Mouse (Mus musculus): ENCODE results near the gene Lrp6. TPM values are rescaled to one million over a fixed set of nuclear protein-coding genes. Genes with fewer than 3 reads are reported as not detected.

Lrp6 gene
- polyA plus RNA-seq, 1 experiment from 2014 or later = 25.0 TPM

GRCm38 (mm10) chr6:134529340-134529739 lies 37.4 kb downstream of the Lrp6 start:
- Histone ChIP-seq H3K9me3 (ENCODE audit: control insufficient read depth, low read length) (no peaks in the 10 kb centered on the region), H3K4me2 (no peak overlapping the region), H3K4me1 (ENCODE audit: control insufficient read depth, insufficient read depth, low read length) (0 out of 2 replicates have a peak, but pooled peaks cover 2% of the 10 kb centered on the region), H3K27me3 (ENCODE audit: control insufficient read depth, insufficient read depth, low read length) (no peaks in the 10 kb centered on the region), H3K36me3 (ENCODE audit: control insufficient read depth, insufficient read depth, low read length) (no peaks in the 10 kb centered on the region), H3K27ac (ENCODE audit: low read depth, low read length) (no peak overlapping the region), H3K4me3 (ENCODE audit: low read depth, low read length) (no peak overlapping the region), H3K9ac (ENCODE audit: low read length) (no peak overlapping the region)
- WGBS = 94% methylated on average over 4 of the region's 4 CpGs
- DNase-seq (ENCODE audit: low spot score, missing footprints) (no peak), ATAC-seq (ENCODE audit: low FRiP score) (no peak)

GRCm38 (mm10) chr6:134528396-134528795 lies 38.4 kb downstream of the Lrp6 start:
- H3K27me3 ChIP-seq (ENCODE audit: control insufficient read depth, insufficient read depth, low read length) = no peaks in the 10 kb centered on the region
- H3K4me3 ChIP-seq (ENCODE audit: low read depth, low read length) = no peak overlapping the region
- no peak overlapping the region for H3K9ac ChIP-seq (ENCODE audit: low read length)
- 97% methylated on average over 7 of the region's 7 CpGs for WGBS
- no peaks in the 10 kb centered on the region for H3K36me3 ChIP-seq (ENCODE audit: control insufficient read depth, insufficient read depth, low read length)
- ATAC-seq (ENCODE audit: low FRiP score) = no peak
- no peak for DNase-seq (ENCODE audit: low spot score, missing footprints)
- H3K4me2 ChIP-seq = no peak overlapping the region
- no peak overlapping the region for H3K27ac ChIP-seq (ENCODE audit: low read depth, low read length)
- 0 out of 2 replicates have a peak, but pooled peaks cover 2% of the 10 kb centered on the region for H3K4me1 ChIP-seq (ENCODE audit: control insufficient read depth, insufficient read depth, low read length)
- no peaks in the 10 kb centered on the region for H3K9me3 ChIP-seq (ENCODE audit: control insufficient read depth, low read length)

DNA sequence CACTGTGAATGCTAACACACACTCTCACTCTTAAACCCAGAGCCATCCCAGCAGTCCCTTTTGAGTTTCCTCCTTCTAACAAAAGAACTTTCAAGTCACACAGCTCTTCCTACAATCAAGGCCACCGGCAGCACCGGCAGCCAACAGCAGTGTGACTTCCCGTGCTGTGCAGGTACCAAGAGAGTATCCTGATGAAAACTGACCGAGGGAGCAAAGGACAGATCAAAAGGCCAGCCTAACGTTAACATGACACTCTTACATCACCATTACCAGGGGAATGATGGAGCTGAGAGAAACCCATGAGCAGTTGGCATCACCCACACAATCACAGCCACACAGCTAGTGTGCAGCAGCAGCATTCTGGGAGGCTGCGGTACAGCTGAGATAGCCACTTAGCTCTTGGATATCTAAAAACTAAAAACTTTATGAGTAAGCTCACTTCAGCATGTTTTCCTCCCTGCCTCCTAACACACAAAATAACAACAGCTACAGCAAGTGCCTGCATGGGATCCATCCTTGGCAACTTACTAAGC lies 39.1 kb downstream of the Lrp6 start:
- Histone ChIP-seq H3K4me2 (no peak overlapping the region), H3K9ac (ENCODE audit: low read length) (no peak overlapping the region), H3K27ac (ENCODE audit: low read depth, low read length) (no peak overlapping the region), H3K4me3 (ENCODE audit: low read depth, low read length) (no peak overlapping the region), H3K9me3 (ENCODE audit: control insufficient read depth, low read length) (no peaks in the 10 kb centered on the region), H3K27me3 (ENCODE audit: control insufficient read depth, insufficient read depth, low read length) (no peaks in the 10 kb centered on the region), H3K36me3 (ENCODE audit: control insufficient read depth, insufficient read depth, low read length) (no peaks in the 10 kb centered on the region), H3K4me1 (ENCODE audit: control insufficient read depth, insufficient read depth, low read length) (0 out of 2 replicates have a peak, but pooled peaks cover 2% of the 10 kb centered on the region)
- DNase-seq (ENCODE audit: low spot score, missing footprints) = no peak
- WGBS = 59% methylated on average over 6 of the region's 6 CpGs
- no peak for ATAC-seq (ENCODE audit: low FRiP score)

- ATAC-seq (ENCODE audit: low FRiP score) (no peak), DNase-seq (ENCODE audit: low spot score, missing footprints) (no peak)
- Histone ChIP-seq H3K4me3 (ENCODE audit: low read depth, low read length) (no peak overlapping the region), H3K4me2 (no peak overlapping the region), H3K9me3 (ENCODE audit: control insufficient read depth, low read length) (no peaks in the 10 kb centered on the region), H3K27me3 (ENCODE audit: control insufficient read depth, insufficient read depth, low read length) (no peaks in the 10 kb centered on the region), H3K4me1 (ENCODE audit: control insufficient read depth, insufficient read depth, low read length) (0 out of 2 replicates have a peak, but pooled peaks cover 2% of the 10 kb centered on the region), H3K27ac (ENCODE audit: low read depth, low read length) (no peak overlapping the region), H3K9ac (ENCODE audit: low read length) (no peak overlapping the region), H3K36me3 (ENCODE audit: control insufficient read depth, insufficient read depth, low read length) (no peaks in the 10 kb centered on the region)
- 76% methylated on average over 10 of the region's 10 CpGs for WGBS
Measured at GRCm38 (mm10) chr6:134526821-134527595, 39.8 kb downstream of the Lrp6 start.

- H3K36me3 ChIP-seq (ENCODE audit: control insufficient read depth, insufficient read depth, low read length) = no peaks in the 10 kb centered on the region
- H3K27me3 ChIP-seq (ENCODE audit: control insufficient read depth, insufficient read depth, low read length) = no peaks in the 10 kb centered on the region
- no peak for DNase-seq (ENCODE audit: low spot score, missing footprints)
- no peak overlapping the region for H3K9ac ChIP-seq (ENCODE audit: low read length)
- WGBS = 91% methylated on average over 5 of the region's 5 CpGs
- no peak for ATAC-seq (ENCODE audit: low FRiP score)
- no peak overlapping the region for H3K4me3 ChIP-seq (ENCODE audit: low read depth, low read length)
- H3K4me1 ChIP-seq (ENCODE audit: control insufficient read depth, insufficient read depth, low read length) = 0 out of 2 replicates have a peak, but pooled peaks cover 2% of the 10 kb centered on the region
- no peak overlapping the region for H3K27ac ChIP-seq (ENCODE audit: low read depth, low read length)
- H3K4me2 ChIP-seq = no peak overlapping the region
- H3K9me3 ChIP-seq (ENCODE audit: control insufficient read depth, low read length) = no peaks in the 10 kb centered on the region
Measured at GRCm38 (mm10) chr6:134526275-134526674, 40.5 kb downstream of the Lrp6 start.

DNA sequence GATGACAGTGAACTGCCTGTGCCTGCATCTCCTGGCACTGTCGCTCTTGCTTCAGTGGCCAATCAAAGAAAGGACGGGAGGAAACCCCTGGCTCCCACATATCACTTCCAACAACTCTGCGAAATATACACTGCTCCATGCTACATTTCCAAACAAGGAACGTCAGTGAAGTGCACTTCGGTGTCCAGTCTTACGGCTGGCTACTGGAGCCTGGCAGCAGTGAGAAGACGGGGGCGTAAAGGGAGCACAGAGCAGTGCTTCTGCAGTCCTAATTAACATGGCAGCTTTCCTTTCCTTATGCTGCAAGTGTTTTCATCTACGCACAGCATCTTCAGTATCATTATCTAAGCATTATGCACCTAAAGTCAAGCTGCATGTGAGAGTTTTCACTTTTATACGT lies 45.4 kb downstream of the Lrp6 start:
- 82% methylated on average over 10 of the region's 10 CpGs for WGBS
- DNase-seq (ENCODE audit: low spot score, missing footprints) = no peak
- Histone ChIP-seq H3K9me3 (ENCODE audit: control insufficient read depth, low read length) (no peaks in the 10 kb centered on the region), H3K36me3 (ENCODE audit: control insufficient read depth, insufficient read depth, low read length) (0 out of 2 replicates have a peak, but pooled peaks cover 2% of the 10 kb centered on the region), H3K27ac (ENCODE audit: low read depth, low read length) (no peak overlapping the region), H3K4me3 (ENCODE audit: low read depth, low read length) (no peak overlapping the region), H3K9ac (ENCODE audit: low read length) (no peak overlapping the region), H3K27me3 (ENCODE audit: control insufficient read depth, insufficient read depth, low read length) (no peaks in the 10 kb centered on the region), H3K4me2 (no peak overlapping the region), H3K4me1 (ENCODE audit: control insufficient read depth, insufficient read depth, low read length) (no peaks in the 10 kb centered on the region)
- ATAC-seq (ENCODE audit: low FRiP score) = no peak

GRCm38 (mm10) chr6:134520821-134521220 lies 45.9 kb downstream of the Lrp6 start:
- WGBS = 76% methylated on average over 3 of the region's 3 CpGs

DNA sequence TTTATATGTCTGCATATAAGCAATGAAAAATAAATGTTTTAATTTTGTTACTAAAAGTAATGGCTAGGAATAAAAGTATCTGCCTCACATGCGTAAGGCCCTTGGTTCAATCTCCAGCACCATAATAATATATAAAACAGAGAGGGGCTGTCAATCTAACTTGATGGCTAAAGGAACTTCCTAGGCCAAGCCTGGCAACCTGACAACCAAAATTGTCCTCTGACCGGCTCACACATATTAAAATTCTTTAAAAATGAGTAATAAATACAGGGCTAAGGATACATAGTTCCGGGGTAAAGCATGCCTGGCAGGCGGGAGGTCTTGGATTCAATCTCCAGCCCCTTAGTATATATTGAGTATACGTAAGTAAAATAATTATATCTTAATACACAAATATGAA lies 48.3 kb downstream of the Lrp6 start:
- Histone ChIP-seq H3K9ac (ENCODE audit: low read length) (no peak overlapping the region), H3K36me3 (ENCODE audit: control insufficient read depth, insufficient read depth, low read length) (0 out of 2 replicates have a peak, but pooled peaks cover 2% of the 10 kb centered on the region), H3K27me3 (ENCODE audit: control insufficient read depth, insufficient read depth, low read length) (no peaks in the 10 kb centered on the region), H3K27ac (ENCODE audit: low read depth, low read length) (no peak overlapping the region), H3K4me3 (ENCODE audit: low read depth, low read length) (no peak overlapping the region), H3K4me2 (no peak overlapping the region), H3K4me1 (ENCODE audit: control insufficient read depth, insufficient read depth, low read length) (no peaks in the 10 kb centered on the region; the same call in 1 of the 2 replicates), H3K9me3 (ENCODE audit: control insufficient read depth, low read length) (no peaks in the 10 kb centered on the region)
- 94% methylated on average over 5 of the region's 5 CpGs for WGBS
- DNase-seq (ENCODE audit: low spot score, missing footprints) = no peak
- ATAC-seq (ENCODE audit: low FRiP score) = no peak

More at GRCm38 (mm10) chr6:134520821-134521220, 45.9 kb downstream of the Lrp6 start:
- no peak for ATAC-seq (ENCODE audit: low FRiP score)
- 0 out of 2 replicates have a peak, but pooled peaks cover 2% of the 10 kb centered on the region for H3K36me3 ChIP-seq (ENCODE audit: control insufficient read depth, insufficient read depth, low read length)
- no peaks in the 10 kb centered on the region for H3K4me1 ChIP-seq (ENCODE audit: control insufficient read depth, insufficient read depth, low read length)
- no peaks in the 10 kb centered on the region for H3K9me3 ChIP-seq (ENCODE audit: control insufficient read depth, low read length)
- no peaks in the 10 kb centered on the region for H3K27me3 ChIP-seq (ENCODE audit: control insufficient read depth, insufficient read depth, low read length)
- no peak overlapping the region for H3K9ac ChIP-seq (ENCODE audit: low read length)
- no peak overlapping the region for H3K27ac ChIP-seq (ENCODE audit: low read depth, low read length)
- H3K4me3 ChIP-seq (ENCODE audit: low read depth, low read length) = no peak overlapping the region
- no peak overlapping the region for H3K4me2 ChIP-seq
- no peak for DNase-seq (ENCODE audit: low spot score, missing footprints)

- Histone ChIP-seq H3K9ac (ENCODE audit: low read length) (no peak overlapping the region), H3K9me3 (ENCODE audit: control insufficient read depth, low read length) (no peaks in the 10 kb centered on the region), H3K4me1 (ENCODE audit: control insufficient read depth, insufficient read depth, low read length) (no peaks in the 10 kb centered on the region; the same call in 1 of the 2 replicates), H3K4me3 (ENCODE audit: low read depth, low read length) (no peak overlapping the region), H3K27me3 (ENCODE audit: control insufficient read depth, insufficient read depth, low read length) (no peaks in the 10 kb centered on the region), H3K36me3 (ENCODE audit: control insufficient read depth, insufficient read depth, low read length) (0 out of 2 replicates have a peak, but pooled peaks cover 2% of the 10 kb centered on the region), H3K27ac (ENCODE audit: low read depth, low read length) (no peak overlapping the region), H3K4me2 (no peak overlapping the region)
- no peak for DNase-seq (ENCODE audit: low spot score, missing footprints)
- 82% methylated on average over 4 of the region's 4 CpGs for WGBS
- no peak for ATAC-seq (ENCODE audit: low FRiP score)
Measured at GRCm38 (mm10) chr6:134517141-134517540, 49.6 kb downstream of the Lrp6 start.
